Mouse (Mus musculus) hindbrain, embryonic 11.5 days (tissue): ENCODE results near the gene Acbd4. TPM values are rescaled to one million over a fixed set of nuclear protein-coding genes. Genes with fewer than 3 reads are reported as not detected.

ENCODE experiments used
- ATAC-seq: fragments of 200-750 bp; cut with Nextera tagmentation; 2 replicates; pipeline ENCODE4 v1.8.0; 2017; ENCODE audit warnings: mild to moderate bottlenecking, moderate TSS enrichment, moderate library complexity; ENCODE audit not compliant: low FRiP score
- DNase-seq: peaks from one replicate; pipeline ENCODE4 v3.0.0-alpha.2; 2015; ENCODE audit warnings: low spot score
- H3K27ac ChIP-seq: fragments of 300-500 bp; sonication (generic); 2 replicates; pipeline ENCODE4 v1.5.1; 2014; ENCODE audit warnings: mild to moderate bottlenecking, low read depth, low read length
- H3K27me3 ChIP-seq: fragments of 300-500 bp; sonication (generic); 2 replicates; pipeline ENCODE4 v1.6.1; 2014; ENCODE audit warnings: mild to moderate bottlenecking, low read length, moderate library complexity, mixed read lengths; ENCODE audit not compliant: control insufficient read depth, insufficient read depth
- H3K36me3 ChIP-seq: fragments of 300-500 bp; sonication (generic); 2 replicates; pipeline ENCODE4 v1.6.1; 2014; ENCODE audit warnings: mild to moderate bottlenecking, low read length, moderate library complexity, mixed read lengths; ENCODE audit not compliant: control insufficient read depth, insufficient read depth
- H3K4me1 ChIP-seq: fragments of 300-500 bp; sonication (generic); replicated peaks from 2 replicates; pipeline ENCODE4 v1.6.1; 2014; ENCODE audit warnings: low read length, mixed read lengths; ENCODE audit not compliant: control insufficient read depth, insufficient read depth
- H3K4me2 ChIP-seq: fragments of 300-500 bp; sonication (generic); replicated peaks from 2 replicates; pipeline ENCODE4 v1.6.1; 2014; ENCODE audit warnings: mild to moderate bottlenecking, low read depth, low read length
- H3K4me3 ChIP-seq: fragments of 300-500 bp; sonication (generic); 2 replicates; pipeline ENCODE4 v1.5.1; 2014; ENCODE audit warnings: low read depth, low read length
- H3K9ac ChIP-seq: fragments of 300-500 bp; sonication (generic); 2 replicates; pipeline ENCODE4 v1.6.1; 2014; ENCODE audit warnings: low read depth, low read length
- H3K9me3 ChIP-seq: fragments of 300-500 bp; sonication (generic); 2 replicates; pipeline ENCODE4 v1.6.1; 2016; ENCODE audit warnings: low read length; ENCODE audit not compliant: control insufficient read depth
- WGBS: fragments of 180-500 bp; shearing (Covaris S2); extraction: QIAGEN DNeasy Blood & Tissue Kit; methylation state at CpG from one replicate; pipeline ENCODE4 v1.1.7; 2014; 5-methylcytosine and 5-hydroxymethylcytosine counted together
- polyA plus RNA-seq: library from polyadenylated mRNA; unstranded; fragments of >200 nt; fragmentation: Nextera tagmentation; extraction: Ambion mirVana; gene quantifications from 2 replicates; pipeline ENCODE4 v1.2.1, GENCODE M21; 2014

Acbd4 gene
- 4.9 and 6.2 TPM in 2 replicates for polyA plus RNA-seq

GRCm38 (mm10) chr11:103101481-103101865 lies at the start of gene Acbd4, which contains the start of gene Plcd3:
TSS of gene Acbd4 (plus strand) at chr11:103101682.
TSS of gene Plcd3 (minus strand) at chr11:103101658.
- H3K4me1 ChIP-seq = 0 out of 2 replicates have a peak, but pooled peaks cover 2% of the 10 kb centered on the region
- no peak within 1 kb of the TSS for H3K27ac ChIP-seq
- no peak for DNase-seq
- peak within 1 kb of the TSS; percentile 84 for H3K4me2 ChIP-seq
- ATAC-seq = peak; percentile 30; the same call in 1 of the 2 replicates
- H3K4me3 ChIP-seq = peak within 1 kb of the TSS; percentile 41
- peaks cover 32% of the 10 kb centered on the region for H3K27me3 ChIP-seq
- no peaks in the 10 kb centered on the region for H3K9me3 ChIP-seq
- peak within 1 kb of the TSS; percentile 38; the same call in 1 of the 2 replicates for H3K9ac ChIP-seq
- H3K36me3 ChIP-seq = no peaks in the 10 kb centered on the region
- WGBS = under 1% methylated on average over 34 of the region's 34 CpGs

- ATAC-seq = no peak
- Histone ChIP-seq H3K9ac (no peak overlapping the region), H3K4me3 (no peak overlapping the region), H3K27ac (no peak overlapping the region), H3K36me3 (peaks cover 13% of the 10 kb centered on the region; the same call in 1 of the 2 replicates), H3K4me1 (no peaks in the 10 kb centered on the region), H3K27me3 (no peaks in the 10 kb centered on the region), H3K9me3 (no peaks in the 10 kb centered on the region), H3K4me2 (no peak overlapping the region)
- no peak for DNase-seq
- WGBS = 92% methylated on average over 6 of the region's 6 CpGs
Measured at GRCm38 (mm10) chr11:103052078-103052477, 49.4 kb upstream of the Acbd4 start.

- H3K27me3 ChIP-seq = no peaks in the 10 kb centered on the region
- no peak for DNase-seq
- H3K4me2 ChIP-seq = no peak overlapping the region
- H3K36me3 ChIP-seq = peaks cover 15% of the 10 kb centered on the region; the same call in 1 of the 2 replicates
- H3K27ac ChIP-seq = no peak overlapping the region
- no peaks in the 10 kb centered on the region for H3K9me3 ChIP-seq
- H3K9ac ChIP-seq = no peak overlapping the region
- no peak overlapping the region for H3K4me3 ChIP-seq
- no peak for ATAC-seq
- no peaks in the 10 kb centered on the region for H3K4me1 ChIP-seq
- 91% methylated on average over 18 of the region's 18 CpGs for WGBS
Measured at GRCm38 (mm10) chr11:103053191-103054076, 48.0 kb upstream of the Acbd4 start.

- Histone ChIP-seq H3K4me2 (no peak overlapping the region), H3K9me3 (no peaks in the 10 kb centered on the region), H3K4me3 (no peak overlapping the region), H3K27ac (no peak overlapping the region), H3K4me1 (no peaks in the 10 kb centered on the region), H3K27me3 (no peaks in the 10 kb centered on the region), H3K9ac (no peak overlapping the region), H3K36me3 (peaks cover 16% of the 10 kb centered on the region)
- WGBS = 48% methylated on average over 6 of the region's 6 CpGs
- peak; percentile 89 for DNase-seq
- ATAC-seq = no peak
Measured at GRCm38 (mm10) chr11:103054798-103055197, 46.7 kb upstream of the Acbd4 start.

- H3K4me2 ChIP-seq = no peak overlapping the region
- no peaks in the 10 kb centered on the region for H3K4me1 ChIP-seq
- peaks cover 26% of the 10 kb centered on the region for H3K36me3 ChIP-seq
- H3K9me3 ChIP-seq = no peaks in the 10 kb centered on the region
- 97% methylated on average over 7 of the region's 7 CpGs for WGBS
- H3K27ac ChIP-seq = no peak overlapping the region
- H3K4me3 ChIP-seq = no peak overlapping the region
- H3K27me3 ChIP-seq = no peaks in the 10 kb centered on the region
- no peak overlapping the region for H3K9ac ChIP-seq
- DNase-seq (no peak), ATAC-seq (no peak)
Measured at GRCm38 (mm10) chr11:103056636-103057035, 44.8 kb upstream of the Acbd4 start.

GRCm38 (mm10) chr11:103058499-103059085 lies 42.9 kb upstream of the Acbd4 start:
- H3K36me3 ChIP-seq = peaks cover 23% of the 10 kb centered on the region
- no peak overlapping the region for H3K27ac ChIP-seq
- ATAC-seq (no peak), DNase-seq (no peak)
- H3K4me3 ChIP-seq = no peak overlapping the region
- no peak overlapping the region for H3K4me2 ChIP-seq
- H3K27me3 ChIP-seq = no peaks in the 10 kb centered on the region
- H3K4me1 ChIP-seq = no peaks in the 10 kb centered on the region
- no peak overlapping the region for H3K9ac ChIP-seq
- no peaks in the 10 kb centered on the region for H3K9me3 ChIP-seq
- WGBS = 85% methylated on average over 3 of the region's 3 CpGs

GRCm38 (mm10) chr11:103066191-103067050 lies 35.1 kb upstream of the Acbd4 start:
- 93% methylated on average over 14 of the region's 14 CpGs for WGBS
- Histone ChIP-seq H3K4me3 (no peak overlapping the region), H3K27ac (no peak overlapping the region), H3K4me1 (no peaks in the 10 kb centered on the region), H3K9ac (no peak overlapping the region), H3K36me3 (peaks cover 17% of the 10 kb centered on the region), H3K9me3 (no peaks in the 10 kb centered on the region), H3K27me3 (no peaks in the 10 kb centered on the region), H3K4me2 (no peak overlapping the region)
- DNase-seq (no peak), ATAC-seq (no peak)

- Histone ChIP-seq H3K4me2 (no peak overlapping the region), H3K4me1 (no peaks in the 10 kb centered on the region), H3K36me3 (peaks cover 17% of the 10 kb centered on the region), H3K9ac (no peak overlapping the region), H3K27ac (no peak overlapping the region), H3K4me3 (no peak overlapping the region), H3K27me3 (no peaks in the 10 kb centered on the region), H3K9me3 (no peaks in the 10 kb centered on the region)
- ATAC-seq = no peak
- DNase-seq = no peak
- WGBS = 89% methylated on average over 6 of the region's 6 CpGs
Measured at GRCm38 (mm10) chr11:103067051-103067361, 34.5 kb upstream of the Acbd4 start.
